Mouse (Mus musculus) limb, embryonic 11.5 days (tissue): ENCODE data around the gene Kcnj11. TPM values are rescaled to one million over a fixed set of nuclear protein-coding genes. Genes with fewer than 3 reads are reported as not detected.

Experiments
- ATAC-seq: fragments of 200-750 bp; cut with Nextera tagmentation; 2 replicates; pipeline ENCODE4 v1.8.0; 2017; ENCODE audit warnings: low read depth; ENCODE audit not compliant: insufficient number of reproducible peaks, low FRiP score, low TSS enrichment
- DNase-seq: peaks from one replicate; pipeline ENCODE4 v3.0.0-alpha.2; 2015; ENCODE audit warnings: low spot score
- H3K27ac ChIP-seq: fragments of 300-500 bp; sonication (generic); replicated peaks from 2 replicates; pipeline ENCODE4 v1.5.1; 2014; ENCODE audit warnings: low read depth, mild to moderate bottlenecking, low read length
- H3K27me3 ChIP-seq: fragments of 300-500 bp; sonication (generic); 2 replicates; pipeline ENCODE4 v1.6.1; 2014; ENCODE audit warnings: mild to moderate bottlenecking, low read length, mixed read lengths; ENCODE audit not compliant: control insufficient read depth, insufficient read depth
- H3K36me3 ChIP-seq: fragments of 300-500 bp; sonication (generic); 2 replicates; pipeline ENCODE4 v1.6.1; 2014; ENCODE audit warnings: mild to moderate bottlenecking, low read length, moderate library complexity, mixed read lengths; ENCODE audit not compliant: control insufficient read depth, insufficient read depth
- H3K4me1 ChIP-seq: fragments of 300-500 bp; sonication (generic); 2 replicates; pipeline ENCODE4 v1.6.1; 2014; ENCODE audit warnings: low read length, mixed read lengths; ENCODE audit not compliant: control insufficient read depth, insufficient read depth
- H3K4me2 ChIP-seq: fragments of 300-500 bp; sonication (generic); 2 replicates; pipeline ENCODE4 v1.6.1; 2014; ENCODE audit warnings: low read depth, mild to moderate bottlenecking, moderate library complexity; ENCODE audit not compliant: severe bottlenecking
- H3K4me3 ChIP-seq: fragments of 300-500 bp; sonication (generic); 2 replicates; pipeline ENCODE4 v1.5.1; 2014; ENCODE audit warnings: low read depth, low read length
- H3K9ac ChIP-seq: fragments of 300-500 bp; sonication (generic); 2 replicates; pipeline ENCODE4 v1.6.1; 2014; ENCODE audit warnings: mild to moderate bottlenecking, low read length
- H3K9me3 ChIP-seq: fragments of 300-500 bp; sonication (generic); 2 replicates; pipeline ENCODE4 v1.6.1; 2016; ENCODE audit warnings: low read length; ENCODE audit not compliant: control insufficient read depth
- WGBS: fragments of 180-500 bp; shearing (Covaris S2); extraction: QIAGEN DNeasy Blood & Tissue Kit; methylation state at CpG from one replicate; pipeline ENCODE4 v1.1.7; 2014; 5-methylcytosine and 5-hydroxymethylcytosine counted together
- polyA plus RNA-seq: library from polyadenylated mRNA; unstranded; fragments of >200 nt; fragmentation: Nextera tagmentation; extraction: Ambion mirVana; gene quantifications from 2 replicates; pipeline ENCODE4 v1.2.1, GENCODE M21; 2014

Kcnj11 gene
- polyA plus RNA-seq, 1 experiment from 2014 or later: not detected

DNA sequence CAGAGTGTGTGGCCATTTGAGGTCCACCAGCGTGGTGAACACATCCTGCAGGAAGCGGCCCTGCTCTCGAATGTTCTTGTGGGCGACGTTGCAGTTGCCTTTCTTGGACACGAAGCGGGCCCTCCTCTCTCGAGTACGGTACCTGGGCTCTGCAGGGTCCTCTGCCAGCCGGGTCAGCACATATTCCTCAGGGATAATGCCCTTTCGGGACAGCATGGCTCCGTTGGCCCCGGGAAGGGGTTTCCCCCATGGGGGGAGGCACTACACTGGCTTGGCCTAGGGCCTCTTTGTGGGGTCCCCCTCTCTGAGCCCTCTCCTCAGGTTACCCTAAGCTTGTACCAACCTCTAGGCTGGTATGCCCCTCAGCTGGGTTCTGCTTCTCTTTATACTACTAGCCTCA lies 882 bp downstream of the Kcnj11 start:
- no peak for DNase-seq
- Histone ChIP-seq H3K4me1 (no peaks in the 10 kb centered on the region), H3K4me3 (no peak overlapping the region), H3K4me2 (no peak overlapping the region), H3K9ac (no peak overlapping the region), H3K27me3 (0 out of 2 replicates have a peak, but pooled peaks cover 8% of the 10 kb centered on the region), H3K27ac (no peak overlapping the region), H3K9me3 (no peaks in the 10 kb centered on the region), H3K36me3 (no peaks in the 10 kb centered on the region)
- WGBS: 82% methylated on average over 13 of the region's 13 CpGs
- no peak for ATAC-seq

DNA sequence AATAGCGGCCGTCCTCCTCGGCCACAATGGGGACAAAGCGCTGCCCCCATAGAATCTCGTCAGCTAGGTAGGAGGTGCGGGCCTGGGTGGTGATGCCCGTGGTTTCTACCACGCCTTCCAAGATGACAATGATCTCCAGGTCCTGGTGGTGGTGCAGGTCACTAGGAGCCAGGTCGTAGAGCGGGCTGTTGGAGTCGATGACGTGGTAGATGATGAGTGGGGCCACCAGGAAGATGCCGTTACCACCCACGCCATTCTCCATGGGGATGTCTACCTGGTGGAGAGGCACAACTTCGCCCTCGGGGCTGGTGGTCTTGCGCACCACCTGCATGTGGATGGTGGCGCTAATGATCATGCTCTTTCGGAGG lies 1.7 kb downstream of the Kcnj11 start:
- H3K9me3 ChIP-seq: no peaks in the 10 kb centered on the region
- no peak overlapping the region for H3K27ac ChIP-seq
- H3K36me3 ChIP-seq: no peaks in the 10 kb centered on the region
- no peak overlapping the region for H3K9ac ChIP-seq
- no peaks in the 10 kb centered on the region for H3K4me1 ChIP-seq
- H3K27me3 ChIP-seq: 0 out of 2 replicates have a peak, but pooled peaks cover 8% of the 10 kb centered on the region
- DNase-seq: no peak
- H3K4me2 ChIP-seq: no peak overlapping the region
- 93% methylated on average over 19 of the region's 19 CpGs for WGBS
- H3K4me3 ChIP-seq: no peak overlapping the region
- no peak for ATAC-seq

- Histone ChIP-seq H3K9me3 (no peaks in the 10 kb centered on the region), H3K27ac (no peak overlapping the region), H3K27me3 (0 out of 2 replicates have a peak, but pooled peaks cover 8% of the 10 kb centered on the region), H3K4me3 (no peak overlapping the region), H3K36me3 (no peaks in the 10 kb centered on the region), H3K4me2 (no peak overlapping the region), H3K4me1 (no peaks in the 10 kb centered on the region), H3K9ac (no peak overlapping the region)
- 85% methylated on average over 19 of the region's 19 CpGs for WGBS
- no peak for ATAC-seq
- no peak for DNase-seq
Measured at GRCm38 (mm10) chr7:46098221-46098918, 2.2 kb downstream of the Kcnj11 start.

DNA sequence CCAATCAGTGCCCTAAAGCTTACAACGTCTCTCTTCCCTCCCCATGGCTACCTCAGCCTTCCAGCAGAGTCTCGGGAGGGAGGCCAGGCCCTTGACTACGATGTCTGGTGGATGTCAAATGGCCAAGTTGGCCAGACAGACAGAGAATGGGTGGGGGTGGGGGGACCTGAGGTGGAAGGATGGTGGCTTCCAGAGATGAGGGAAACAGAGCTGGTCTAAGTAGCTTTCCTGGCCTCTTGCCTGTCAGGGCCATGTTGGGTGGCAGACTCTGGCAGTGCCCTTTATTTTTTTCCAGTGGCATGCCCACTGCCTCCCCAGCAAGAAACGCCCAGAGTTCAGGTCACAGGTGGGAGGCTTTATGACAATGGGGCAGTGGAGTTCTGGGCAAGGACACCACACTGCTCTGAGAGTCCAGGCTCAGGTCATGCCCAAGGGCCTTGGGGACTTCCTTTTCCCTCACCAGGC lies 3.2 kb downstream of the Kcnj11 start:
- 52% methylated on average over 4 of the region's 4 CpGs for WGBS
- ATAC-seq (no peak), DNase-seq (no peak)
- Histone ChIP-seq H3K4me1 (no peaks in the 10 kb centered on the region), H3K36me3 (no peaks in the 10 kb centered on the region), H3K9me3 (no peaks in the 10 kb centered on the region), H3K27ac (no peak overlapping the region), H3K9ac (no peak overlapping the region), H3K4me2 (no peak overlapping the region), H3K27me3 (0 out of 2 replicates have a peak, but pooled peaks cover 8% of the 10 kb centered on the region), H3K4me3 (no peak overlapping the region)

GRCm38 (mm10) chr7:46096136-46096535 lies 4.4 kb downstream of the Kcnj11 start:
- H3K9me3 ChIP-seq: no peaks in the 10 kb centered on the region
- H3K4me3 ChIP-seq: no peak overlapping the region
- DNase-seq: peak; percentile 79
- H3K4me2 ChIP-seq: no peak overlapping the region
- 0 out of 2 replicates have a peak, but pooled peaks cover 8% of the 10 kb centered on the region for H3K27me3 ChIP-seq
- H3K27ac ChIP-seq: no peak overlapping the region
- WGBS: 4% methylated on average over 4 of the region's 4 CpGs
- H3K4me1 ChIP-seq: no peaks in the 10 kb centered on the region
- no peak for ATAC-seq
- H3K9ac ChIP-seq: no peak overlapping the region
- no peaks in the 10 kb centered on the region for H3K36me3 ChIP-seq

DNA sequence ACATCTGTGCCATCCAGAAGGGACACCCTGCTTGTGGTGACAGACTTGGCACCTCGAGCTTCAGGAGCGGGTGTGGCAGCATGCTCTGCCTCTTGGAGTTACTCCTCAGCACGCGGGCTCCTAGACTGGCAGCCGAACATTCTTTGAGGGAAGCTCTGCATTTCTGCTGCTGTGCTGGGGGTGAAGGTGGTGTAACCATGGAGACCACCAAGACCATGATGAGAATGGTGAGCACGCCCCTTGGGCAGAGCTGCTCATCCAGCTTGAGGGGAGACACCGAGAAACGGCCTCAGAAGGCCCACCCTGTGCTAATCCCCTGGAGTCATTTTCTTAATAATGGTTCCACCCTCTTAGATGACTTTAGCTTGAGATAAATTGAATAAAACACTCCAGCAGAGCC lies 7.8 kb downstream of the Kcnj11 start:
- no peak for DNase-seq
- H3K27me3 ChIP-seq: no peaks in the 10 kb centered on the region

DNA sequence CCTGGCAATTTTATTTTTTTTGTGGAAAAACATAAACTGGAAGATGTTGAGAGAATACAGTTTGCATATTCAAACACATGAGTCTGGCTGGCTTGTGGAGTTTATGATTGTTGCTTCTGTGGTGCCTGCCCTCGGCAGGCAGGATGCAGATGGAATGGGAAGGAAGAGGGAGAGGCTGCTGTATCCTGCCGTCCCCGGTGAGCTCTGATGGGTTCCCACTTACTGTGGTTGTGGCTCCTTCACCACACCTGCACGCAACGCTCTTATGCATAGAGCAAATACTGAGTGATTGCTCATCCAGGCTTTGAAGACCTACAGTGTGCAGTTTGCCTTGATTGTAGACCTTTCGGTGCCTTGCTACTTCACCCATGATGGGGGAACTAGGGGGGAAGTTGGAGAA lies 12.3 kb downstream of the Kcnj11 start:
- ATAC-seq: no peak
- Histone ChIP-seq H3K27me3 (no peaks in the 10 kb centered on the region), H3K9ac (no peak overlapping the region), H3K4me3 (no peak overlapping the region), H3K9me3 (no peaks in the 10 kb centered on the region), H3K4me2 (no peak overlapping the region), H3K36me3 (peaks cover 7% of the 10 kb centered on the region), H3K4me1 (no peaks in the 10 kb centered on the region), H3K27ac (no peak overlapping the region)
- DNase-seq: no peak
- 87% methylated on average over 6 of the region's 6 CpGs for WGBS

More for the DNA sequence above, 7.8 kb downstream of the Kcnj11 start:
- 60% methylated on average over 8 of the region's 8 CpGs for WGBS
- Histone ChIP-seq H3K4me3 (no peak overlapping the region), H3K9ac (no peak overlapping the region), H3K9me3 (no peaks in the 10 kb centered on the region), H3K36me3 (no peaks in the 10 kb centered on the region), H3K4me1 (no peaks in the 10 kb centered on the region), H3K27ac (no peak overlapping the region), H3K4me2 (no peak overlapping the region)
- no peak for ATAC-seq

DNA sequence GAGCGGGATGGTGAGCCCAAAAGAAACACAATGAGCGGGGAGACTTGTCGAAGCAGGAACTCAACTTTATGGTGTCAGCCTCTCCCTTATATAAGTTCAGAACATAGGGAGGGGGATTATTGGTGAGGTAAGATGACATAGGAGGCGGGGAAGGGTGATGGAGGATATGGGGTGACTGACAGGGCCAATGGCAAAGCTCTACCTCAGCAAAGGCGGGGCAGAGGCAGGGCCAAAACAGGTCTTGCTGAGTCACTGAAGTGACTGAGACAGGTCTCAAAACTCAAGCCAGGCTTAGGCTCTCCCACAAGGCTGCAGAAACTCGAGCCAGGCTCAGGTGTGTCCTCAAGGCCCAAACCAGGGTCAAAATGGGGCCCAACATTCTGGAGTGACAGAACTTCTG lies 14.2 kb downstream of the Kcnj11 start:
- Histone ChIP-seq H3K9ac (no peak overlapping the region), H3K27me3 (no peaks in the 10 kb centered on the region), H3K9me3 (no peaks in the 10 kb centered on the region), H3K36me3 (peaks cover 14% of the 10 kb centered on the region), H3K4me2 (no peak overlapping the region), H3K4me1 (no peaks in the 10 kb centered on the region), H3K4me3 (no peak overlapping the region), H3K27ac (no peak overlapping the region)
- DNase-seq (no peak), ATAC-seq (no peak)
- 83% methylated on average over 6 of the region's 6 CpGs for WGBS
